Mouse (Mus musculus) olfactory bulb, adult 2 months (tissue): ENCODE results near the gene Fam166b. TPM values are rescaled to one million over a fixed set of nuclear protein-coding genes. Genes with fewer than 3 reads are reported as not detected.
A peak's percentile ranks its signal among the peaks of the same experiment; 100 is the strongest.

Experiments
- H3K27ac ChIP-seq: fragments of 200-500 bp; 2 replicates; pipeline ENCODE4 v1.5.1; 2012; ENCODE audit warnings: low read depth, low read length; ENCODE audit not compliant: insufficient read depth
- H3K4me1 ChIP-seq: fragments of 200-500 bp; 2 replicates; pipeline ENCODE4 v1.6.1; 2012; ENCODE audit warnings: low read length; ENCODE audit not compliant: control insufficient read depth, insufficient read depth
- H3K4me3 ChIP-seq: fragments of 200-500 bp; 2 replicates; pipeline ENCODE4 v1.5.1; 2012; ENCODE audit warnings: mild to moderate bottlenecking, low read depth, low read length, moderate library complexity; ENCODE audit not compliant: insufficient read depth
- CTCF ChIP-seq: fragments of 200-500 bp; IDR thresholded peaks from 2 replicates; pipeline ENCODE4 v1.5.1; 2012; ENCODE audit warnings: low read depth, mild to moderate bottlenecking, low read length, moderate library complexity; ENCODE audit not compliant: insufficient read depth
- POLR2A ChIP-seq: fragments of 200-500 bp; IDR thresholded peaks from 2 replicates; pipeline ENCODE4 v1.6.1; 2012; ENCODE audit warnings: mild to moderate bottlenecking, low read depth, low read length, moderate library complexity; ENCODE audit not compliant: insufficient read depth
- WGBS: fragments of 180-500 bp; shearing (Covaris S2); methylation state at CpG from one replicate; pipeline ENCODE4 v1.1.7; 2018; 5-methylcytosine and 5-hydroxymethylcytosine counted together
- polyA plus RNA-seq: library from polyadenylated mRNA; stranded (reverse); fragments of >200 nt; gene quantifications from 2 replicates; pipeline ENCODE4 v1.2.4, GENCODE M21; 2012; ENCODE audit warnings: low replicate concordance; ENCODE audit not compliant: missing spikeins, insufficient read depth, insufficient read length

Fam166b gene
- polyA plus RNA-seq, 1 experiment = not detected

- 81% methylated on average over 9 of the region's 9 CpGs for WGBS
- peaks cover 46% of the 10 kb centered on the region for H3K4me1 ChIP-seq
- TF ChIP-seq CTCF (no peak), POLR2A (no peak)
- H3K4me3 ChIP-seq = no peak overlapping the region
- H3K27ac ChIP-seq = no peak overlapping the region
These were observed 26.7 kb downstream of the Fam166b start for GRCm38 (mm10) chr4:43402212-43402611.

DNA sequence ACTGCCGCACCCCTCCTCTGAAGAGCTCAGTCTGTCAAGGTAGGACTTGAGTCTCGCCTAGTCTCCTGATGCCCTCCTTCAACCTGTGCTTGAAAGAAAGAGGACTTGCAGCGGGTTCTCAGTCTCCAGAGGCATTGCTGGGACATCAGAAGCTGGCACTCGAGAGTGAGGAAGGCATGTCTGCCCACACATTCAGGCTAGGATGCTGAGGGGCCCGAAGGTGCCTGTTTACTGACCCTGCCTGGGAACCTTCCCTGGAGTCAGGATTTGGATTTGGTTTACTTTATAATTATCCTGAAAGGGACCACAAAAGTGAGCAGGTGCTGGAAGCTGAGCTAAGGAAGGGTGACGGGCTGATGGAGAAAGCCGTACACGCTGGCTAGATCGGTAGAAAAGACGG, 27.4 kb downstream of the Fam166b start:
- Histone ChIP-seq H3K27ac (no peak overlapping the region), H3K4me1 (peaks cover 45% of the 10 kb centered on the region), H3K4me3 (no peak overlapping the region)
- TF ChIP-seq POLR2A = no peak
- no peak for TF ChIP-seq CTCF
- WGBS = 88% methylated on average over 10 of the region's 10 CpGs

- WGBS = 39% methylated on average over 10 of the region's 10 CpGs
- no peak for TF ChIP-seq POLR2A
- no peak for TF ChIP-seq CTCF
- Histone ChIP-seq H3K27ac (no peak overlapping the region), H3K4me3 (no peak overlapping the region), H3K4me1 (peaks cover 42% of the 10 kb centered on the region)
These were observed 28.0 kb downstream of the Fam166b start for GRCm38 (mm10) chr4:43400976-43401375.

- TF ChIP-seq POLR2A = no peak
- no peak for TF ChIP-seq CTCF
- Histone ChIP-seq H3K4me3 (peak overlapping the region; percentile 11; the same call in 1 of the 2 replicates), H3K27ac (peak overlapping the region; percentile 69), H3K4me1 (peaks cover 35% of the 10 kb centered on the region)
- WGBS = 58% methylated on average over 31 of the region's 31 CpGs
These were observed 29.4 kb downstream of the Fam166b start for GRCm38 (mm10) chr4:43399391-43400131.

- peak overlapping the region; percentile 11; the same call in 1 of the 2 replicates for H3K4me3 ChIP-seq
- 40% methylated on average over 17 of the region's 17 CpGs for WGBS
- peak overlapping the region; percentile 69 for H3K27ac ChIP-seq
These were observed 30.1 kb downstream of the Fam166b start for GRCm38 (mm10) chr4:43398829-43399331.

DNA sequence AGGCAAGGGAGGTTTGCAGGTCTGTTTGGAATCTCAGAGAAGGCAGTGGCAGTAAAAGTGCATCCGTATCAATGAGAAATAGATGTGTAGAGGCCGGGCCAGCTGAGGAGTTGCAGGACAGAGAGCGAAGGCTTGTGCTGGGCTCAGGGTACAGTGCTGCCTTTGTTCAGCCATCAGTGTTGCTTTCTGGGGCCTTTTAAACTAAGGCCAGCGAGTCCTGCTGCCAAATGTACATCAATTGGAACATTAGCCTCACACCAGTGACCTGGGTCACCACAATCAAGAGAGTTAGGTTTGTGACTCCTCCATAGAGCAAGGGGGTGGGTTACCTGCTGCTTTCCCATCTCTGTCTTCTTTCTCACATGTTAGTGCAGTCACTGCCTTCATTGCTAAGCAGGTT, 30.9 kb downstream of the Fam166b start:
- TF ChIP-seq POLR2A = no peak
- TF ChIP-seq CTCF = no peak
- H3K4me1 ChIP-seq = peaks cover 40% of the 10 kb centered on the region
- no peak overlapping the region for H3K27ac ChIP-seq
- WGBS = 71% methylated on average over 4 of the region's 4 CpGs
- H3K4me3 ChIP-seq = no peak overlapping the region

More at GRCm38 (mm10) chr4:43398829-43399331, 30.1 kb downstream of the Fam166b start:
- TF ChIP-seq CTCF = no peak
- no peak for TF ChIP-seq POLR2A
- peaks cover 40% of the 10 kb centered on the region for H3K4me1 ChIP-seq

GRCm38 (mm10) chr4:43396381-43396780, 32.6 kb downstream of the Fam166b start:
- no peak for TF ChIP-seq POLR2A
- no peak overlapping the region for H3K27ac ChIP-seq
- no peak overlapping the region for H3K4me3 ChIP-seq
- 90% methylated on average over 5 of the region's 5 CpGs for WGBS
- peaks cover 39% of the 10 kb centered on the region for H3K4me1 ChIP-seq

DNA sequence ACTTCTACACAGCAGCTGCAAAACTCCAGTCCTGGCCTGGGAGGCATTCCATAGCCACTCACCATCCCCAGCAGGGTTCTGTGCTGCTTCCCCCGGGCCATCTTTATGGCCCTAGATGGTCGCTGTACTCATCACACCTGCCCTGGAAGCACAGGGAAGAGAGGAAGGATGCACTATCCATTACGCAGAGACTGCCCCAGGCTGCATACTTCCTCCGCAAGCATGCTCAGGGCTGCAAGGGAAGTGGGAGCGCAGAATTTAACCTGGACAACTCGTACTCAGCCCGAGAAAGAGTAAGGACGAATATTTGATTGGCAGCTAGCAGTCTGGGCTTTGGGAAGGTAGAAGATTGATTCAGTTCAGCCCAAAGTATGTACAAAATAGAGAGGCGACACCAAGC, 33.1 kb downstream of the Fam166b start:
- no peak overlapping the region for H3K27ac ChIP-seq
- WGBS = 86% methylated on average over 9 of the region's 9 CpGs
- no peak overlapping the region for H3K4me3 ChIP-seq
- peaks cover 35% of the 10 kb centered on the region for H3K4me1 ChIP-seq
- TF ChIP-seq CTCF (no peak), POLR2A (no peak)

DNA sequence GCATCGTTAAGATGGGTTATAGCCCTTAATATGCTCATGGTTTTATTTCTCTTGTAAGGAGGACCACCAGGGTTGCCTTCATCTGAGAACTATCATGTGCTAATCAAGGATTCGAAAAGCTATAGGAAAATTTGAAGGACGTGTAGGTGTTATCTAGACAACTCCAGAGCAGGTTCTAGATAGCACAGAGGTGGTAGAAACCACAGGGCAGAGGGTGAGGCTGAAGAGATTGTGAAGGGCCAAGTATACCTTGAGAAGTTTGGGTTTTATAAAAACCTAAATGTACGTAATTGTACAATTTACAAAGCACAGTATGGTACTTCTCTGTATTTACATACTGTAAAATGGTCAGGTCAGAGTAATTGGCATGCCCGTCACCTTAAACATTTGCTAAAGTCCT, 33.8 kb downstream of the Fam166b start:
- 89% methylated on average over 5 of the region's 5 CpGs for WGBS
- H3K27ac ChIP-seq = peak overlapping the region; percentile 92
- TF ChIP-seq POLR2A (no peak), CTCF (no peak)
- H3K4me1 ChIP-seq = peaks cover 34% of the 10 kb centered on the region
- H3K4me3 ChIP-seq = no peak overlapping the region

- Histone ChIP-seq H3K27ac (peak overlapping the region; percentile 92), H3K4me1 (peaks cover 29% of the 10 kb centered on the region), H3K4me3 (no peak overlapping the region)
- TF ChIP-seq CTCF = no peak
- TF ChIP-seq POLR2A = no peak
- 57% methylated on average over 15 of the region's 15 CpGs for WGBS
These were observed 34.5 kb downstream of the Fam166b start for GRCm38 (mm10) chr4:43394345-43394891.
